Mouse (Mus musculus) 3T3-L1 (cell line): Measurements from ENCODE around the gene Lrp6.

Experiments used
- DNase-seq: peaks from one replicate; pipeline ENCODE4 v3.0.0-alpha.2; 2015; ENCODE audit warnings: low read depth, low spot score

Lrp6 gene

DNA sequence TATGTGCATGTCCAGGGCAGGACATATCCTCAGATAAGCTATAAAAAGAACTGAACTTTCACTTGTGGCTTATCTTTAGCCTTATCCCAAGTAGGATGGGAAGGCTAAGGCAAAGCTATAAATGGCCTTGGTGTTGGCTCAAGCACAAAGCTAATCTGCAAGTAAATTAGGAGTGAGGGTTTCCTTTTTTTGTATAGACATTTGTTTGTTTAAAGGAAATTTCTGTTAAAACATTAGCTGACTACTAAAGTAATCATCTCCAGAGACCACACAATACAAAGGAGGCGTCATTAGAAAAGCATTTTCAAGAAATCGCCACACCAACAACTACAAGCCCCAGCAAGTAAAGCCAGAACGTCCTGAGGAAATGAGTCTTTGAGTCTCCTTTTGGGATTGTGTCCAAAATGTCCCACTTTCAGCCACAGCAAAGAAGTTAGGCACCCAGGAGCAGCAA, 8.6 kb upstream of the Lrp6 start:
- DNase-seq: no peak

DNA sequence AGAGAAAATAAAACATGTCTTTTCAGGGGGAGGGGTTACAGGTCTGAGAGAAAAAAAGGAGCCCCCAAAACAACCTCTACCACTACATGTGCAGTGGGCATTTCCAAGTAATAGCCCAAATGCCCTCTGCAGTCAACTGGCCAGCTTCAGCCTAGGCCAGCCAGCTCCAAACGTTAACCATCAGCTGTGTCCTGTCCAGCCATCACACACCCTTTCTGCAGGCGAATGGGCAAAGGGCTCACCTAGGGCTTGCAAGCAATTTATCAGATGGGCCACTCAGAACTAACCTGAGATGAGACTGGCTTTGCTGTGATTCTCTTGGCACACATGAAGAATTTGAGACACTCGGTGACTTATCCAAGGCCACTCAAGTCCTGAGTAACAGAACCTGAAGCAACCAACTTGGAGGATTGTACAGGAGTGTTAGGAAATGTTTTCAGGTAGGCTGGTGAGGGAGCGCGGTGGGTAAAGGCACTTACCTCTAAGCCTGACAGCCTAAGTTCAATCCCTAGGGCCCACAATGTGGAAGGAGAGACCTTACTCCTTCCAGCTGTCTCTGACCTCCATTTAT, 1.3 kb upstream of the Lrp6 start:
- no peak for DNase-seq

DNA sequence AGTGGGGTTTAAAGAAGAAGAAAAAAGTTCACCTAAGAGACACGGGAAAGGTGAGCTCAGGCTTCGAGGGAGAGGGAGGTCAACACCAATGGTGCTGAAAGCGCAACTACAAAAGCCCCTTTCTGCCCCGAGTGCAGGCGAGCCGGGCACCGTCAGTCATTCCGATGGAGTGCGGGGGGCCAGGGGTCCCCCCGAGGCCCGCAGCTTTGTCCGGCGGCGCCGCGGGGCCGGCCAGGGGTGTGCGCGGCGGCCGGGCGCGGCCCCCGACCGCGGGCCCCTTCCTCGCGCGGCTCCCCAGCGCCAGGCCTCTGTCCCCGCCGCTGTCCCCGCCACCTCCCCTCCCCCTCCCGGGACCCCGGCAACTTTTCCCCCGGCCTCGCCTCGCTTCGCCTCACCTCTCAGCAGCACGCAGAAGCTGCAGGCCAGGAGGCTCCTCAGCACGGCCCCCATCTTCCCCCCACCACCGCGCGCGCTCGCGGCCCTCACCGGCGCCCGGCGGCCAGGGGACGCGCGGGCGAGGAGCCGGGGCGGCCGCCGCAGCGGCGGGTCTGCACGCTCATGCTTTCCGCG, 432 bp downstream of the Lrp6 start:
- DNase-seq: no peak

DNA sequence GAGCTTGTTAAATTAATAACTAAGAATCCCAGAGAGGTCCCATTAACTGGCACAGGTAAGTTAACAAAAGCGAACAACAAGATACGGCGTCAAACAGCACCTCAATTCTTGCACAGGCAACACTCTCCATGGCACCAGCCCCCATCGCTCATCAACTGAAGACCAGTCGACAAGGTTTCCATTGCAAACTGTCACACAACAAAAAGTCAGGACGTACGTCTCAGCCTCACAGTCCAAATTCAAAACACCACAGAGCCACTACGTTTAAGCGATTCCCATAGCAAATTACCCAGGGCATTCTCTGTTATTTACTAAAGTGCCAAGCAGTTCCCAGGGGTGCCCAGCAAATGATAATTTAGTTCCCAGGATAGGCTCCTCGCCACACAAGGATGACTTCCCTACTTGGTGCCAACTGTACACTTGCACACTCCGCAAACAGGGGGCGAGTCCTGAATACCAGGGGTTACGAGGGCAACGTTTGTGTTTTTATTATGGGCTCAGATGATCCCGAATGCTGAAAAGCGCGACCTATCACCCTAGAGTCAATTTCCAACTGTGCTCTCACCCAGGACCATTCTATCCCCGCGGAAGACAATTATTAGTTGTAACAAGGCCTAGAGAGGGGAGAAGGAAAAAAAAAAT, 1.0 kb downstream of the Lrp6 start:
- peak; percentile 43 for DNase-seq

DNA sequence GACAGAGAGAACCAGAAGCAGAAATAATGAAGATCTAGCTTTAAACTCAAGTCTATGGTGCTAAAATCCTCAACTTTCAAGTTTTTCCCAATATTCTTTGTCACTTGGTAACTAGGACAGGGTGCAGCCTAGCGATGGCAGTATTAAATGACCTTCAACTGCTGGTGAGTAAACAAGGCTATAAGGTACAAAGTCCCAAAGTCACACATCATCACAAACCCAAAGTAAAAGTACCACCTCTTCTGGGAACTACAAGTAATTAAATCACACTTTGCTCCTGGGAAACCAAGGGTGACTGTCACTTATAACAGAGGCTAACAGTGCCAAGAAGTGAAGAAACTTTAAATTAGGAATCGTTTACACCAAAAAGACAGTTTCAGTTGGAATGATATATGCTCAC, 2.2 kb downstream of the Lrp6 start:
- DNase-seq: no peak

DNA sequence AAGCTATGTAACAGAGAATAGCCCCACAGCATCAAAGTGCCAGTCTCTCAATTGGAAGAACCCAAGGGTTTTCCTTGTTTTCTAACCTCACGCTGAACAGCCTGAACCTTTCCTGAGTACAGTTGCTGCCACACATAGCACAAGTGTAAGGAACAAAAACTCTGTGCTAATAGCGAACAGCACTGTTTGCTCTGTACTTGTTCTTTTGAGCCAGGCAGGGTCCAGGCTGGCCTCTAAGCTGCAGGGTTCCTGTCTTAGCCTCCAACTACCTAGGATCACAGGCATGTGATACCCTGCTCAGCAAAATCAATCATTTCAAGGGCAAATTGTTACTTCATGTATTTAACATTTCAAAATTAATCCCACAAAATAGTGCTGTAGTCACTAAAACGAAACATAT, 7.1 kb downstream of the Lrp6 start:
- no peak for DNase-seq

DNA sequence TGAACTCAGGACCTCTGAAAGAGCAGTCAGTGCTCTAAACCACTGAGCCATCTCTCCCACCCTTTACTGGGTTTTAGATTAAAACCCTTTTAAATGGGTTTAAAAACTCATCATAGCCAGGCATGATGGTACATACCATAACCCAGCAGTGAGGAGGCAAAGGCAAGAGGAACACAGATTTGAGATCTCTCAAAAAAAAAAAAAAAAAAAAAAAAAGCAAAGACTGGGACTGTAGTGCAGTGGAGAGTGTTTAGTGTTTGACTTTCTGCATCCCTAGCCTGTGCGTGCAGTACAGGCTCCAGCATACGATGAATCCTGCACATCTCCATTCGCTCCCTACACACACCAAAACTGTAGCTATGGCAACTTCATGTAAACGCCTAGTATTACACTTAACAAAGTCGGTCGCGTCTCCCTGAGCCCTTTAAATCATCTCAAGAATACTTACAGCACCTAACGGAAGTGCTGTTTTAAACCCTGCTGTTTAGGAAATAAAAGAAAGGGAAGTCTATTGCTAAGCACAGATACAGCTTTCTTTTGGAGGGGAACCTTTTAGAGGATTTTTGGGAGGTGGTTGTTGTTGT, 8.1 kb downstream of the Lrp6 start:
- DNase-seq: no peak

DNA sequence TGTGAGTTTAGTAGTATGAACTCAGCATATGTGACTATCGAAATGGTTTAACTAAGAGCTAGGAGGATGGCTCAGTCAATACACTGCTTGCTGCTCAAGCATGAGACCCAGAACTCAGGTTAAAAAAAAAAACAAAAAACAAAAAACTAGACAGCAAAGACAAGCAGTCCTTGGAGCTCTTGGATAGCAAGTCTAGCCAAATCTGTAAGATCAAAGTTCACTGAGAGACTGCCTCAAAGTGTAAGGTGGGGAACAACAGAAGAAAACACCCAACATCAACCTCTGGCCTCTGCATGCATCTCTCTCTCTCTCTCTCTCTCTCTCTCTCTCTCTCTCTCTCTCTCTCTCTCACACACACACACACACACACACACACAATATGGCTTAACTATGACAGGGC, 9.7 kb downstream of the Lrp6 start:
- no peak for DNase-seq

DNA sequence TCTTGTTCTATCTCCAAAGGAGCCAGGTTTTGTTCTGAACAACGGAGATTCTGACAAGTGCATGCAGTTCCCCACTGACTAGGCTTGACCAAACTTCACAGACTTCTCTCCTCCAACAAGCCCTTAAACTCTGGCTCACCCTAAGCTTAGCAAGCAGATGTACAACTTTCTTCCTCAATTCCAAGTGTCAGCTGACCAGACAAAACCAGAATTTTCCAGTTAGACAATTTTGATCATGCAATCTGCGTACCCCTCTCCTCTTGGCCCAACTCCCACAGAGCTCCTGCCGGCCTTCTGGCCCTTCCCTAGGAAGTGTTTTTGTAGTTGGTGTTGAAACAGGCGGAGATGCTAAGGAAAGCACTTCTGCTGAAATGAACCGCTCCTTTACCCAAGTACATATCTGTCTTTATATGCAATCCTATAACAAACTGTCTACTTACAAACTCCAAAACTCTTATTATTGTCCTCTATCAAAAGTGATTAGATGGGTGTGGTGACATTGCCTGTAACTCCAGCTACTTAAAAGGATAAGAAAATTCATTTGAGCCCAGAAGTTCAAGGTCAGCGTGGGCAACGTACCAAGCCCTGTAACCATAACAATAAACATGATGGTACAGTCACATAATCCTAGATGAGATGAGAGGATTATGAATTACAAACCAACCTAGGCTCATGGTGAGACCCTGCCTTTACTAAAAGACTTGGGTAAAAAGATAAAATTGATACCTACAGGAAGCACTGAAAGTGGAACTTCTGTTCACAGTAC, 10.4 kb downstream of the Lrp6 start:
- DNase-seq: no peak

DNA sequence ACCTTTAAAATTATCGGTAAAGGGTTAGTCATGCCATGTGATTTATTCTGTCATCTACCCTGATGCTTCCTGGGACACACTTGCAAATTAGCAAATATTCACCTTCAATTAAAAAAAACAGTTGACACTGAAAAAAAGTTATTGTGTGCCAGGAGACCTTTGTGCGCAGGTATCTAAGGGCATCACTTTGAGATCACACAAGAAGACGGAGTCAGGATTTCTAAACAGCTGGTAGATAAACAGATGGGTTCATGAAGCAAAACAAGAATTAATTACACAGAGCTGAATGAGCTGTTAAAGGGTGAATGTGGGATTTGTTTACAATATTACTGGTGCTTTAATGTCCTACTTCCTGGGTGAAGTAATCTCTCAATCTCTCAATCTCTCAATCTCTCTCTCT, 11.6 kb downstream of the Lrp6 start:
- DNase-seq: no peak

DNA sequence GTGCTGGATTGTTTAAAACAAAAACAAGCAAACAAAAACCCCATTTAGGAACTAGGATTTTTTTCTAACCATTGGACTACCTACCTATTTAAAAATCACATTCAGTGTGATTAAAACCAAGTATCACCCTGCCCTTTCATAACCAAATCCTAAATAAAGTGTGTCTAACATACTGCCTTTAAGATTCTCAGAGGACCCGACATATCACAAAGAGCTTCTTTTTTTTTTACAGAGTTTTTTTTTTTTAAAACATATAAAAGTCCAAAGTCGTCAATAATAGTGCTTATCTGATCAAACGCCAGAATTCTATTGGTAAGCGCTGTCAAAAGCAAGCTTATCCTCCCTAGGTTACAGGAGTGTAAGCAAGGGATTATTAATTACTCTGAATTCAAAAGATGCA, 12.5 kb downstream of the Lrp6 start:
- no peak for DNase-seq

DNA sequence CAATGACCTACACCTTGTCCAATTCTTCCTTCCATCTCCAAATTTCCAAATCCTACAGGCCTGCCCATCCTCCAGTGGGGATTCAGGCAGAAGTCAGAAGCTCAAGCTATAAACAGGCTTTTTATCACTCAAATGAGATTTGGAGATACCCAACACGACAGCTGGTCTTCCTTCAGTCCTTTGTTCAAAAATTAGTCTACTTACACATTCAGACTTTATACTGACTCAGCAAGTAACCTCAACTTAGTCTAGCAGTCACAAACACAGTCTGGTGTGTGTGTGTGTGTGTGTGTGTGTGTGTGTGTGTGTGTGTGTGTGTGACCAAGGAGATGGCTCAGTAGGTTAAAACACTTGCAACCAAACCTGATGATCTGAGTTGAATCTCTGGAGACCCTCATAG, 15.8 kb downstream of the Lrp6 start:
- DNase-seq: no peak

DNA sequence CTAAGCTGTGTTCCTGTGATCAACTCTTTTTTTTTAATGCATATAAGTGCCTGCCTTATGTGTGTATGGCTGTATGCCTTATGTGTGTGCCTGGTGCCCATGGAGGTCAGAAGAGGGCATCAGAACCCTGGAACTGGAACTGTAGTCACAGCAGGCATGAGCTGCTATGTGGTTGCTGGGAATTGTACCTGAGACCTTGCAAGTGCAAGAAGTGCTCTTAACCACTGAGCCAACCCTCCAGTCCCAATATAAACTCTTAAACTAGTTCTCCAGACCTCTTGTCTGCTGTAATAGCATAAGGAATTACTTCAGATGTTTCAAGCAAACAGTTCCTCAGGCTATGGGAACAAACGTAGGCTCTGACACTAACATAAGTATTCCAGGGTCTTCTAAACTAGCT, 16.4 kb downstream of the Lrp6 start:
- DNase-seq: no peak

DNA sequence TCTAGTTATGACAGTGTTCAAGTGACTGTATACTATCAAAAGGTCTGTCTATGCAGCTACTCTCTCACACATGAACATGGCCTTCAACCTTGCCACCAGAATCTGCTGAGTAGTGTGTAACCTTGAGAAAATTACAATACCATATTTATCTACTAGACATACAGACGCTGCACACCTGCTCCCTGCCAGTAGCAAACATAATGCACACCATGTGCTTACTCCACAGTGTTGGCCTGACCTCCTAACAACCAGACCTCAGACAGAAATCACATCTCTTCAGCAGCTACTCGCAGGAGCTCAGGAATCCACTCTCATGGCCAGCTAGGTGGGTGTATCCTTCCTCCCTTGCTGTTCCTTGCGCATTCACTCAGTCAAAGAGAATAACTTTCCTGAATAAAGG, 21.9 kb downstream of the Lrp6 start:
- no peak for DNase-seq

DNA sequence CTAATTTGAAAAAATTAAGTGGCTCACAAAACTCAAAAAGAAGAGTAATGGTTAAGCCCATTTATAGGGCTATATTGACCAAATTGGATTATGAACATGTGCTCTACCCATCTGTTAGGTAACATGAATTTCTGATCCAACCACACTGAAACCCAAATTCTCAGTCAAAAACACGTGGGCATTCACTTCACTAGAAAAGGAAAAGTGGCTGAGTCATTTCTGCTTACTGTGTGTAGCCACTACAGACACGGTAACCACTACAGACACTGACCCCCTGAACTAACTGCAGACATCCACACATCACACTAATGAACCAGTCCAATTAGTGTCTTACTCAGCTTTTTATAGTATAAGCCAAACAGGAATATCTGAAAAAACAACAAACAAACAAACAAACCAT, 22.7 kb downstream of the Lrp6 start:
- peak; percentile 71 for DNase-seq

DNA sequence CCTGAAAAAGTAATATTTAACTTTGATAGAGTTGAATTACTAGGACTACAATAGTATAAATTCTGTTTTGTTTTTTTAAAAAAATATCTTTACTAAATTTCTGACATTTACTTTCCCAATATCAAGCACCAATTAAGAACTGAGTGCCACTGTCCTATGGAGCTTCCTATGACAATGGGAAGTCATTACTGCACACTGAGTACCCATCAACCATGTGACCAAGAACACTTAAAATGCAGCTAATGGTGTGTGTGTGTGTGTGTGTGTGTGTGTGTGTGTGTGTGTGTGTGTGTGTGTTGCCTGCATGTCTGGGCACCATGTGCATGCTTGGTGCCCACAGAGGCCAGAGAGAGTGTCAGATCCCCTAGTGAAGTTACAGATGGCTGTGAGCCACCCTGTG, 23.2 kb downstream of the Lrp6 start:
- no peak for DNase-seq

DNA sequence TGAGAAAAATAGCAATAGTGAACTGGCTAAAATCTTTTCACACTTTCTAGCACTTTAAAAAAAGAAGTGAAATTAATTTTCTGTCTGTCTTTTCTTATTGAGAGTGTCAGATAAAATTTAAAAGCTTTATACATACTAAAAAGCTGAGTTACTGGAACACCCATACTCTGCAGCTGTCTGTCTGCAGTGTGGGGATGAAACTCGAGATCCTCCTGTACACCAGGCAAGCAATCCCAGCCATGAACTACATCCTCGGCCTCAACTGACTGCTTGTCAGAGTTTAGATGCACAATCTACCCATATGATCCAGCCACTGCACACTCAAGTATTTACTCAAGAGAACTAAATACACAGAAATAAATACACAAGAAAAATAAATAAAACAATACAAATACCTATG, 24.4 kb downstream of the Lrp6 start:
- DNase-seq: no peak

DNA sequence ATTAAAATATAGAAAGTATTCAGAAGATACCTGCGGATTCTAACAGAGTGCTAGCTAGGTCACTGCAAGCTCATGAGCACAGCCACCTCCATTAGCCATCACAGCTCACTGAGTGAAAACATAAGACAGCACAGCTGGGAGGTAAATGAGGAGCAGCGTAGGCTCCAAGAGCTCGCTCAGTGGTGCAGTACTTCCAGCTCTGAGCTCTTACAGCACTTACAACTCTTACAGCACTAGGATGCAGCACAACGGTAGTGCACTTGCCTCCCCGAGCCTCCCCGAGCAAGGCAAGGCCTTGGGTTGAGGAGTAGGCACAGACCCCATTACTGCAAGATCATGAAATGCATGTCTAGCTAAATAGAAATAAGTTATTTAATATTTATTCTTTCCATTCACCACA, 26.6 kb downstream of the Lrp6 start:
- DNase-seq: no peak

DNA sequence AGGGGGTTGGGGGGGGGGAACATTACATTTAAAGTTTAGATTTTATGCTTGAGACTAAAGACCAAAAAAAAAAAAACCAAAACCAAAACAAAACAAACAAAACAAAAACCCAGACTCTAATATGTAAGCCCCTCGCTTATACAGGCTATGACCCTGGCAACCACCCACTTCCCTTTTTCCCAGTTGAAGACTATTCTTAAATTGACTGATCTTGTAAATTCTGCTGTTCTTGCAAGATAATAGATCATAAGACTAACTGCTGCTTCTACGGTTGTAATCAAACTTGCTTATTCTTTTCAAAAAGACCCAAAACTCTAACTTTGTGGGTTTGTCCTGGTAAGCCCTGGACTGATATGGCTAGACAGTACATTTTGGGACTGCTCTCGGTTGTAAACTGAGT, 27.3 kb downstream of the Lrp6 start:
- no peak for DNase-seq

DNA sequence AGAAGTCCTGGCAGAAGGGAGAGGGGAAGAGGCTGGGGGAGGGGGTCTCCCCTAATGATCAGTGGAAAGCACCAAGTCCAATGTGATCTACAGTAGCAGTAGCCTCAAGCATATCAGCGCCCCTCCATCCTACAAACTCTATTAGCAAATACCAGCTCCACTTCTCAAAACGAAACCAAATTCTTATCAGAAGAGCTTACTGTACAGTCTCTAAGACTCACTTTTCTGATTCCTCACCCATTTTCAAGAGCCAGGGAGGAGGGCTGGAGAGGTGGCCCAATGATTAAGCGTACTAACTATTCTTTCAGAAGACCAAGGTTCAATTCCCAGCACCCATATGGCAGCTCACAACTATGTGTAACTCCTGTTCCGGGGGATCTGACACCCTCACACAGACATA, 28.0 kb downstream of the Lrp6 start:
- no peak for DNase-seq

DNA sequence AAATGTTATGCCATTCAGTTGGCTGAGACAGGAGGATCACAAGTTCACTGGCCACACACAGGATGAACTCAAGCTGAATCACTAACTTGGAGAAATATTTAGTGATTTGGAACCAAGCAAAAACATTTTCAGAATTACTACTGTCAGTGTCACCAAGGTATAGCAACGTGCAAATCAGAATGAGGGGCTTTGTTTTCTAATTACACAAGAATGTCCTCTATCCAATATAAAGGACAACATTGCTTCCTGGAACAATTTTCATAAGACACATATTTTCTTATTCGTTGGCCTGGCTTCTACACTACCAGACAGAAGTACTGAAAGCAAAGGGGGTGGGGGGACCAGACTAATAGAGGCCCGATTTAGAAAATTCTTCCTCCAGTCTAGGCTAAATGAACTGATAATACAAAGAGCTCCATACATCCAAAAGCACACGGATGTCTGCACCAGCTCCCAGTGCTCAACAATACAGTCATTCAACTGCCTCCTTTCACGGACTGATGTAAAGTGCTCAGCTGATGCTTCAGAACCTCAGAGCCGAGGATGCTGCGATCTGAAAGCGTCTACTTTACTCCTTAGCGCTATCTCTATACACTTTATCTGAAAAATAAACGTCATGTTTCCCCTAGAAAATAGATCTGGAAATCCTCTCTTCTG, 29.2 kb downstream of the Lrp6 start:
- DNase-seq: no peak

DNA sequence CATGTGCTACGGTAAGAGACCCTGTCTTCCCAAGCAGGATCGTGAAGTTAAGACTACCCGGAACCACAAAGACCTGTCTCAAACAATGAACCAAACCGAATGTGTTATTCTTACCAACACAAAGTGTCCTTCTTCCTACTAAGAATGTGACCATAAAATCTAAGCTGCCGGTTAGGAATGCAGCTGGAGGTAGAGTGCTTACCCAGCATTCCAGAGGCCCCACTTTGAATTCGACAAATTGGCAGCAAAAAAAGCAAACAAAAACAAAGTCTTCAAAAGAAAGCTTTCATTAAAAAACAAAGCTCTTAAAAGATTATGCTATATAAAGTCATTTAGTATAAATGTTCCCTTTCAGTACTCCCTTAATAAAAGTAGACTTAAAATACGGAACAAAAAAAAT, 31.6 kb downstream of the Lrp6 start:
- no peak for DNase-seq
